Mouse (Mus musculus): ENCODE results near the gene 1810046K07Rik.

The 1810046K07Rik gene

GRCm38 (mm10) chr9:51328731-51329130 is at the start of gene 1810046K07Rik:
Gene 1810046K07Rik, minus strand, starts transcription at chr9:51328917.
- DNase-seq (ENCODE audit: low spot score): no peak

- DNase-seq (ENCODE audit: low spot score): no peak
These were observed 40.8 kb upstream of the 1810046K07Rik start for GRCm38 (mm10) chr9:51369560-51369959.

GRCm38 (mm10) chr9:51367124-51367523 is 38.4 kb upstream of the 1810046K07Rik start:
- DNase-seq (ENCODE audit: low spot score): no peak

- DNase-seq (ENCODE audit: low spot score): no peak
These were observed 35.3 kb upstream of the 1810046K07Rik start for GRCm38 (mm10) chr9:51364059-51364458.

GRCm38 (mm10) chr9:51353511-51353910 is 24.8 kb upstream of the 1810046K07Rik start:
- no peak for DNase-seq (ENCODE audit: low spot score)

GRCm38 (mm10) chr9:51352896-51353295 is 24.2 kb upstream of the 1810046K07Rik start:
- no peak for DNase-seq (ENCODE audit: low spot score)

GRCm38 (mm10) chr9:51349422-51349821 is 20.7 kb upstream of the 1810046K07Rik start:
- DNase-seq (ENCODE audit: low spot score): no peak

GRCm38 (mm10) chr9:51345768-51346167 is 17.1 kb upstream of the 1810046K07Rik start:
- DNase-seq (ENCODE audit: low spot score): no peak

- peak; percentile 32 for DNase-seq (ENCODE audit: low spot score)
These were observed 6.7 kb upstream of the 1810046K07Rik start for GRCm38 (mm10) chr9:51335294-51336010.

GRCm38 (mm10) chr9:51331449-51332238 is 2.9 kb upstream of the 1810046K07Rik start:
- DNase-seq (ENCODE audit: low spot score): no peak

- DNase-seq (ENCODE audit: low spot score): no peak
These were observed 1.2 kb downstream of the 1810046K07Rik start for GRCm38 (mm10) chr9:51327555-51327903.

GRCm38 (mm10) chr9:51326619-51327554 is 1.8 kb downstream of the 1810046K07Rik start:
- DNase-seq (ENCODE audit: low spot score): no peak

GRCm38 (mm10) chr9:51324406-51325065 is 4.2 kb downstream of the 1810046K07Rik start:
- no peak for DNase-seq (ENCODE audit: low spot score)

GRCm38 (mm10) chr9:51320096-51320495 is 8.6 kb downstream of the 1810046K07Rik start:
- no peak for DNase-seq (ENCODE audit: low spot score)

GRCm38 (mm10) chr9:51318246-51318645 is 10.5 kb downstream of the 1810046K07Rik start:
- no peak for DNase-seq (ENCODE audit: low spot score)

GRCm38 (mm10) chr9:51317322-51317721 is 11.4 kb downstream of the 1810046K07Rik start:
- DNase-seq (ENCODE audit: low spot score): no peak

- DNase-seq (ENCODE audit: low spot score): peak; percentile 32
These were observed 13.2 kb downstream of the 1810046K07Rik start for GRCm38 (mm10) chr9:51315402-51316063.

GRCm38 (mm10) chr9:51312554-51313317 is 16.0 kb downstream of the 1810046K07Rik start:
- no peak for DNase-seq (ENCODE audit: low spot score)

- DNase-seq (ENCODE audit: low spot score): no peak
These were observed 18.2 kb downstream of the 1810046K07Rik start for GRCm38 (mm10) chr9:51310515-51310914.

- no peak for DNase-seq (ENCODE audit: low spot score)
These were observed 22.4 kb downstream of the 1810046K07Rik start for GRCm38 (mm10) chr9:51306351-51306750.
